Mouse (Mus musculus) CD8-positive naive resting alpha-beta T cell, adult 57 days (primary cell): ENCODE results near the gene Cyb5rl. TPM values are rescaled to one million over a fixed set of nuclear protein-coding genes. Genes with fewer than 3 reads are reported as not detected.

Source experiments
- total RNA-seq: library from RNA; stranded (reverse); gene quantifications from one replicate; pipeline ENCODE4 v1.2.4, GENCODE M21; 2023

Cyb5rl gene
- total RNA-seq, result 14.1 TPM

DNA sequence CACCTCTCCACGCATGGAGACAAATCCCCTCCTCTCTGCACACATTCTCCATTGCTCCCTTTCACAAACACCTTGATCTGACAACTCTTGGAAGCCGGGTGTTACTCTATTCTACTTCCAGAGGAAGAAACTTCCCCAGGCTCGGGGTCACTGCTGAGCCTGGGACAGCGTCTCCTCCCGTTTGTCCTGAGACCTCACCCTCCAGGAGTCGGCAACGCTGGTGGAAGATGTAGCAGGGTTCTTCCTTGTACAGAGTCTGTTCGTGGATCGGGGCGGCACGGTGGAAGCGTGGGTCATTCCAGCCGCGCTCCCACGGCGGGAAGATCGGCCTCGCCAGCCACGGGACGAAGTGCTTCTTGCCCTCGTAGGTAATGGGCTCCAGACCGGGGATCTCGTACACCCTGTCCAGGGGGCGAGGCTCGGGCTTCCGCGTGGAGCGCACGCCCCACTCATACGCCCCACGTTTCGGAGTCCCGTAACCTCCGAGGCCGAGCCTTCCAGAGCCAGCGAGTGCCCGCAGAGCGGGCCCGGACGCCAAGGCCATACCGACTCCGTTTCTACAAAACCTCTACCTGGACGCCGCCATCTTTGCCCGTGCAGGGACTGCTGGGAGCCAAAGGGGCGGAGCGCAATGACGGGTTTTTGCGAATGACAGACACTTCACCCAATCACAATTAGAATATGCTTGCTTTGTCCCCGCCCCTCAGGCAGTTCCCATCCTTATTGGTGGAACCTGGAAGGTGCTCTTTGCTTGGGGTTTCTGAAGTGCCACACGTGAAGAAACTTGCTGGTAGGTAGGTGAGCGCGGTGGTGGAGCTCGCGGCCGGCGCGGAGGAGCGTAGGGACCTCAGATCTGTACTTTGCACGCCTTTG lies at the start of gene Cyb5rl, which contains the start of gene Mrpl37:
Gene Cyb5rl (plus strand): TSS at position 737 of the 873 bp plus-strand sequence.
Gene Mrpl37 (minus strand): TSS at position 617 of the 873 bp plus-strand sequence.

DNA sequence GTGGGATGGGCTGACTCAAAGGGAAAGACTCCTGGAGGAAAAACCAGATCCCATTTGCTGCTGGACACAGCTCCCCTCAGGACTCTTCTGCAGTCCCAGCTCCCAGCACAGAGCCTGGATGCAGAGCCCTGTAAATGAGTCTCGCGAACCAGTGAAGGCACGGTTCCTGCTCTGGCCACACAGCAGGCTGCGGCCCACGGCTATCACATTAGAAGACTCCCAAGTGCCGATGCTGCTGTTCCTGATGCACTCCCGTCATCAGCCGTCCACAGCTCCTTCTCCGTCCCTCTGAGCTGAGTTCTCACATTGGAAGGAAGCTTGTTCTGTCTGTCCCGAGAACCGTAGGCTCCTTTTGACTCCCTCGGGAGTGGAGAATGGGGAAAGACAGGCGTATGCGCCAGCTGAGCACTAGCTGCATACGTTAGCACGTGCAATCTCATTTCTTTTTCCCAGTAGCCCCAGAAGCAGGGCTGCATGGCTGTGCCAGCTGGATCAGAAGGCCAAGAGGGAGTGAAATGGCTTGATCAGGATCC lies 30.1 kb downstream of the Cyb5rl start, which contains the start of gene Cdcp2:
Gene Cdcp2 (plus strand): TSS at position 51 of the 533 bp plus-strand sequence.

Other genes with a start within 250 kb of the Cyb5rl start
- gene Ssbp3, start 156.3 kb upstream of the Cyb5rl start, total RNA-seq, result 111 TPM
- 66.0 TPM for gene Mrpl37, start 120 bp upstream of the Cyb5rl start, total RNA-seq
- not detected for gene Cdcp2, start 29.9 kb downstream of the Cyb5rl start, total RNA-seq
- 130 TPM for gene Tmem59, start 111.4 kb downstream of the Cyb5rl start, total RNA-seq
- 42.7 TPM for gene Tceanc2, start 112.1 kb downstream of the Cyb5rl start, total RNA-seq
- 0.49 TPM for gene Ldlrad1, start 142.2 kb downstream of the Cyb5rl start, total RNA-seq
- gene Lrrc42, start 186.5 kb downstream of the Cyb5rl start, total RNA-seq, result 37.2 TPM
- 31.1 TPM for gene Hspb11, start 186.6 kb downstream of the Cyb5rl start, total RNA-seq
- gene Dio1, start 240.2 kb downstream of the Cyb5rl start, total RNA-seq, result not detected
- gene Yipf1, start 247.4 kb downstream of the Cyb5rl start, total RNA-seq, result 43.4 TPM